Mouse (Mus musculus) myocyte (in vitro differentiated cells): ENCODE results near the gene Astn1.

ENCODE experiments used
- E2F4 ChIP-seq: IDR thresholded peaks from one replicate; pipeline ENCODE4 v1.6.1; 2011; ENCODE audit warnings: mild to moderate bottlenecking, control low read depth, moderate library complexity; ENCODE audit not compliant: insufficient read depth
- POLR2A ChIP-seq: IDR thresholded peaks from one replicate; pipeline ENCODE4 v1.6.1; 2011; ENCODE audit warnings: low read depth, mild to moderate bottlenecking, control low read depth, moderate library complexity; ENCODE audit not compliant: insufficient read length

GRCm38 (mm10) chr1:158573168-158573567 is 211.1 kb downstream of the Astn1 start:
- TF ChIP-seq E2F4 (no peak), POLR2A (no peak)
